Mouse (Mus musculus) heart, embryonic 11.5 days (tissue): ENCODE measurements around the gene Steap1. TPM values are rescaled to one million over a fixed set of nuclear protein-coding genes. Genes with fewer than 3 reads are reported as not detected.
A peak's percentile ranks its signal among the peaks of the same experiment; 100 is the strongest.

ENCODE experiments used
- ATAC-seq: fragments of 200-750 bp; cut with Nextera tagmentation; replicated peaks from 2 replicates; pipeline ENCODE4 v1.8.0; 2017; ENCODE audit warnings: moderate library complexity; ENCODE audit not compliant: insufficient number of reproducible peaks, low FRiP score, low TSS enrichment
- H3K27ac ChIP-seq: fragments of 300-500 bp; sonication (generic); 2 replicates; pipeline ENCODE4 v1.5.1; 2014; ENCODE audit warnings: mild to moderate bottlenecking, low read depth, low read length
- H3K27me3 ChIP-seq: fragments of 300-500 bp; sonication (generic); 2 replicates; pipeline ENCODE4 v1.6.1; 2014; ENCODE audit warnings: mild to moderate bottlenecking, low read length, mixed read lengths; ENCODE audit not compliant: control insufficient read depth, insufficient read depth
- H3K36me3 ChIP-seq: fragments of 300-500 bp; sonication (generic); 2 replicates; pipeline ENCODE4 v1.6.1; 2014; ENCODE audit warnings: mild to moderate bottlenecking, low read length, moderate library complexity, mixed read lengths; ENCODE audit not compliant: control insufficient read depth, insufficient read depth
- H3K4me1 ChIP-seq: fragments of 300-500 bp; sonication (generic); 2 replicates; pipeline ENCODE4 v1.6.1; 2014; ENCODE audit warnings: low read length; ENCODE audit not compliant: control insufficient read depth, insufficient read depth
- H3K4me2 ChIP-seq: fragments of 300-500 bp; sonication (generic); 2 replicates; pipeline ENCODE4 v1.6.1; 2014; ENCODE audit warnings: mild to moderate bottlenecking, moderate library complexity
- H3K4me3 ChIP-seq: fragments of 300-500 bp; sonication (generic); 2 replicates; pipeline ENCODE4 v1.5.1; 2014; ENCODE audit warnings: low read depth, low read length
- H3K9ac ChIP-seq: fragments of 300-500 bp; sonication (generic); 2 replicates; pipeline ENCODE4 v1.6.1; 2014; ENCODE audit warnings: mild to moderate bottlenecking, low read depth, low read length, moderate library complexity
- H3K9me3 ChIP-seq: fragments of 300-500 bp; sonication (generic); replicated peaks from 2 replicates; pipeline ENCODE4 v1.6.1; 2016; ENCODE audit warnings: low read length; ENCODE audit not compliant: control insufficient read depth
- WGBS: fragments of 180-500 bp; shearing (Covaris S2); extraction: QIAGEN DNeasy Blood & Tissue Kit; methylation state at CpG from one replicate; pipeline ENCODE4 v1.1.7; 2014; ENCODE audit not compliant: insufficient replicate concordance; 5-methylcytosine and 5-hydroxymethylcytosine counted together
- polyA plus RNA-seq: library from polyadenylated mRNA; unstranded; fragments of >200 nt; fragmentation: Nextera tagmentation; extraction: Ambion mirVana; gene quantifications from 2 replicates; pipeline ENCODE4 v1.2.1, GENCODE M21; 2014

Steap1 gene
- polyA plus RNA-seq, 1 experiment from 2014 or later, result 3.7 TPM

DNA sequence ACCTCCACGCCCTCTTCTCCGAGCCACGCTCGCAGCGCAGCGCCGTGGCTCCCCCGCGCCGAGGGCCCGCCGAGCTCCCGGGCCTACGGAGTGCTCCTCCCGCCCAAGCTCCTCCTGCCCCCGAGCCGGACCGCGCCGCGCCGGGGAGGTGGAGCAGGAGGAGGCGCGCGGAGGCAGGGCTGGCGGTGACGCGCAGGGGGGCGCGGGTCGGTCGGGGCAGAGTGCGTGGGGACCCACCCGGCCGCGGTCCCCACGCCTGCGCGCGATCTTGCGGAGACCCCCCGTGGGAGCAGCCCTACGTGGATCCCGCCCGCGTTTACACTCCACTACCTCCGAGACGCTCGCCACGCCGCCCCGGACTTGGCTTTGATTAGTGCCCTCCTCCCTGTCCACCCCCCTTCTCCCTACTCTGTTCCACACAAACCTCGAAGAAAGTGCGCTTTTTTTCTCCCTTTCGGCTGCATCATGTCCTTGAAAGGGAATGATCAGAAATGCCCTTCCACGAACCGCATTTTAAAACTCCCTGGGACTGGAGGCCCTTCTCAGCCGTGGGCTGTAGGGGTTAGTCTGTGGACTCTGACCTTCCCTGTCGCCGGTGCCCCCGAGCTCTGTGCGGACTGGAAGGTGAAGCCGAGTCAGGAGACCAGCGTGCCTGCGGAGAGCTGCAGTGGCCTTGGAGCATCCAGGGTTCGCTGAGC is 55.0 kb downstream of the Steap1 start, which contains the start of gene Steap2:
Gene Steap2, minus strand, starts transcription at position 623 of the 698 bp plus-strand sequence.
- Histone ChIP-seq H3K4me3 (peak within 1 kb of the TSS; percentile 77), H3K36me3 (no peaks in the 10 kb centered on the region), H3K4me1 (no peaks in the 10 kb centered on the region), H3K9me3 (no peaks in the 10 kb centered on the region), H3K27ac (no peak within 1 kb of the TSS), H3K9ac (peak within 1 kb of the TSS; percentile 79), H3K4me2 (peak within 1 kb of the TSS; percentile 80), H3K27me3 (no peaks in the 10 kb centered on the region)
- peak; percentile 84; the same call in 1 of the 2 replicates for ATAC-seq
- under 1% methylated on average over 46 of the region's 66 CpGs for WGBS

DNA sequence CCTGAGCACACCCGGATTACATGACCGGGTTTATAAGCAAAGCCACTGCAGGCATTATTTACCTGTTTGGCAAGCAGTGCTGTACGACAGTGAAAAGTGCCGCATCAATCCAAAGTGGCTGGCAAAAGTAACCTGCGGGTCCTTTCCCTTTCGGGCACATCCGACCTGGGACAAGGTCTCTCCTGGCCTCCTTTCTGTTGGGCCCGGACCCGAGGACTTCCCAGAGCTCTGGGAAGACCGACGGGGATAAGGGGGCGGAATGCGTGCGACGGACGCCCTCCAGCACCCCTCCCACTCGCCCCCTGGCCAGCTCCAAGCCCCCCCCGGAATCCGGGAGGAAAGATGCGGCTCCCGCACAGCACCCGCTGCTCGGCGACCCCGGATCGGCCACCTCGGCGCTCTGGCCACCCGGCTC is 55.6 kb downstream of the Steap1 start:
- H3K27me3 ChIP-seq, result no peaks in the 10 kb centered on the region
- H3K9me3 ChIP-seq, result no peaks in the 10 kb centered on the region
- H3K4me1 ChIP-seq, result no peaks in the 10 kb centered on the region
- 0 out of 2 replicates have a peak, but pooled peaks have one; percentile 46 for ATAC-seq
- peak overlapping the region; percentile 79 for H3K9ac ChIP-seq
- WGBS, result 0% methylated on average over 29 of the region's 29 CpGs
- no peak overlapping the region for H3K27ac ChIP-seq
- peak overlapping the region; percentile 80 for H3K4me2 ChIP-seq
- peak overlapping the region; percentile 77 for H3K4me3 ChIP-seq
- no peaks in the 10 kb centered on the region for H3K36me3 ChIP-seq

DNA sequence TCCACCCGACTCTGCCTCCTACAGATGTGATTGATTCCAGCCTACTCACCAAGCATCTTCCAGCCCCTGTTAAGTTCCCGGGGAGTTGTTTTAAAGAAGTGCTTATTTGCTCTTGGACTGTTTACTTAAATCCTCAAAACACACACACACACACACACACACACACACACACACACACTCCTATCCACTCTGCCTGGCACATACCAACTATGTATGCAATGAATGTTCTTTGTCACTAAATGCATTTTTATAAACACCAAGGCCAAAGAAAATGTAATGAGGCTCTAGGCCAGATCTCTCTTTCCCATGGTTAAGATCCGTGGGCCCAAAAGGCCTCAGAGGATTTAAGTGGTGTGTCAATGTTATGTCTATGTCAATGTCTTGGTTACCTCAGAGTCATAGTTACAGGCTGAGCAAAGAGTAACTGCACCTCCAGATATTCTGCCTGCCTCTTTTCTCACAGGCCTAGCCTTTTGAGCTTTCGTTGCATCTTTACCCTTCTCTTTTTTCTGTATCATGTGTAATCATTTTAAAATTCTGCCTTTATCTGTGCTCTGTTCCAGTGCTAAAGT is 56.9 kb downstream of the Steap1 start:
- 59% methylated on average over 4 of the region's 4 CpGs for WGBS
- H3K27ac ChIP-seq, result no peak overlapping the region
- H3K4me3 ChIP-seq, result no peak overlapping the region
- H3K4me2 ChIP-seq, result no peak overlapping the region
- H3K9me3 ChIP-seq, result no peaks in the 10 kb centered on the region
- no peaks in the 10 kb centered on the region for H3K27me3 ChIP-seq
- no peaks in the 10 kb centered on the region for H3K4me1 ChIP-seq
- H3K36me3 ChIP-seq, result no peaks in the 10 kb centered on the region
- no peak overlapping the region for H3K9ac ChIP-seq
- ATAC-seq, result no peak

DNA sequence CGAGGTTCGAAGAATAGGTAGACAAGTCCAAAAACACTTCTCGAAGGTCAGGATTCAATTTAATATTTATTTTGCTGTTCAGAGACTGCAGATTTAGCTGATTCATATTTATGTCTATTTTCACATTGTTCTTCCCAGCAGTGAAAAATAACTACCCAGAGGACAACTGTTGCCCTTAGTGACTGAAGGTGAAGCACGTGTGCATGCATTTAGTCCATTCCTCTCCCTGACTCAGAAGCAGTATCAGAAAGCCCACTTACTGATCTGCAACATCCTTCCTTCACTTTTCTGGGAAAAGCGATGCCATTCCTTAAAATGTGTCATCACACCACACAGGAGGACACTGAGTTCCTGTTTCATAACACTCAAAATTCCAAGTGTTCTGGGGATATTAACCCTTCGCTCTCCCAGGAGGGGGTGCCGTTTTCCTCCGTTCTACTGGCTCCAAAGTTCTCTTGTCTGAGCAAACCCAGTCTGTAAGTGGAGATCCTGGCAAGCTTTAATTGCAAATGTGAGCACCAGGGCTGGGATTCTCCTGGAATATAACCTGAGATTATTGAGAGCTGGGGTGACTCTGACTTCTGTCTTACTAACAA is 60.1 kb downstream of the Steap1 start:
- peaks cover 3% of the 10 kb centered on the region; the same call in 1 of the 2 replicates for H3K4me1 ChIP-seq
- no peak overlapping the region for H3K4me3 ChIP-seq
- H3K36me3 ChIP-seq, result no peaks in the 10 kb centered on the region
- no peaks in the 10 kb centered on the region for H3K27me3 ChIP-seq
- no peak for ATAC-seq
- 67% methylated on average over 8 of the region's 8 CpGs for WGBS
- H3K9me3 ChIP-seq, result no peaks in the 10 kb centered on the region
- no peak overlapping the region for H3K27ac ChIP-seq
- H3K9ac ChIP-seq, result no peak overlapping the region
- no peak overlapping the region for H3K4me2 ChIP-seq

DNA sequence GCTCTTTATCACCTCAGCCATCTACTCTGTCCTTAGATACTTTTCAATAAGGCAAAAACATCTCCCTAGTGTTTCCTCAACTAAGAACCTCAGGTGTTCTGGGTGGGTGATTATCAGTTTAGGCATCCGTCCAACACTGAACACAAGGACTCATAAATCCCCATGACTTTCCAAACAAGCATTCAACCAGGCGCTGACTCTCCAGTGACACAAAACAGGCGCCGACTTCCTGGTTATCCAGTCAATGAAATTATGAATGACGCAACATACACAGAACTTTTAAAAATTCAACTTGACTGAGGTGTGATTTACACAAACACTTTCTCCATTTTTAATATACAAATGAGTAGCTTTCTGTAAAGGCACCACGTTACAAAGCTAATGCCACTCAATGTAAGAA is 60.9 kb downstream of the Steap1 start:
- ATAC-seq, result no peak
- Histone ChIP-seq H3K9me3 (no peaks in the 10 kb centered on the region), H3K4me1 (peaks cover 3% of the 10 kb centered on the region; the same call in 1 of the 2 replicates), H3K36me3 (no peaks in the 10 kb centered on the region), H3K4me2 (no peak overlapping the region), H3K27ac (no peak overlapping the region), H3K4me3 (no peak overlapping the region), H3K27me3 (no peaks in the 10 kb centered on the region), H3K9ac (no peak overlapping the region)
- 70% methylated on average over 6 of the region's 6 CpGs for WGBS

DNA sequence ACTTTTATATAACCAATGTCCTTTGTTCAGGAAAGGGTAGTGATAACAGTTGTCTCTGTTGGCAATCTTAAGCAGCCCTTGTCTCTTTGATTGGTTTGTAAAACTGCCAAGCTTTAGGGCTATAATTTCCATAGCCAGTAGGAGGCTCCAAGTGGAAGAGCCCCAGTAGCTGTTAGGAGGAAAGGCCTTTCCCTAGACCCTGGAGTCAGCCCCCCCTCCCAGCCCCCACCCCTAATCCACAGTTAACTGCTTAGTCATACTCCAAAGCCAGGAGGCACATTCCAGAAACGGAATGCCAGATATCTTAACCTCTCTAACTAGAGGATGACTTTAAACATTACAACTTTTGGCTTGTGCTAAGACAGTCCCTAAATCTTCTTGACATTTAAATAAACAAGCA is 62.2 kb downstream of the Steap1 start:
- Histone ChIP-seq H3K27ac (no peak overlapping the region), H3K4me1 (peaks cover 3% of the 10 kb centered on the region; the same call in 1 of the 2 replicates), H3K36me3 (no peaks in the 10 kb centered on the region), H3K4me3 (no peak overlapping the region), H3K4me2 (no peak overlapping the region), H3K9ac (no peak overlapping the region), H3K27me3 (no peaks in the 10 kb centered on the region), H3K9me3 (no peaks in the 10 kb centered on the region)
- 0 out of 2 replicates have a peak, but pooled peaks have one; percentile 49 for ATAC-seq
- 0% methylated on average over 1 of the region's 1 CpGs for WGBS

Other genes starting within 250 kb of the Steap1 start
- 18.5 and 20.3 TPM in 2 replicates for gene Cldn12, start 234.4 kb downstream of the Steap1 start, polyA plus RNA-seq
- gene Gtpbp10, start 189.8 kb downstream of the Steap1 start, polyA plus RNA-seq, result 21.3 and 22.1 TPM in 2 replicates
- 1.1 and 1.5 TPM in 2 replicates for gene Gm8773, start 175.5 kb downstream of the Steap1 start, polyA plus RNA-seq
- gene Cfap69, start 85.1 kb downstream of the Steap1 start, polyA plus RNA-seq, result 0.61 and 1.3 TPM in 2 replicates
- gene Steap2, start 54.7 kb downstream of the Steap1 start, polyA plus RNA-seq, result 4.8 and 5.3 TPM in 2 replicates